Mouse (Mus musculus): ENCODE results near the gene Gsk3a. TPM values are rescaled to one million over a fixed set of nuclear protein-coding genes. Genes with fewer than 3 reads are reported as not detected.

Gsk3a gene
- polyA plus RNA-seq, 1 experiment = 77.3 TPM

GRCm38 (mm10) chr7:25195148-25195547 lies 42.5 kb downstream of the Gsk3a start:
- no peak overlapping the region for H3K27ac ChIP-seq (ENCODE audit: insufficient read depth, low read length)
- no peaks in the 10 kb centered on the region for H3K36me3 ChIP-seq (ENCODE audit: control insufficient read depth, insufficient read depth, low read length, poor library complexity, severe bottlenecking)
- H3K27me3 ChIP-seq (ENCODE audit: control insufficient read depth, insufficient read depth, low read length, poor library complexity, severe bottlenecking) = no peaks in the 10 kb centered on the region
- no peaks in the 10 kb centered on the region for H3K9me3 ChIP-seq (replicated peaks; ENCODE audit: control insufficient read depth, insufficient read depth, low read length, poor library complexity, severe bottlenecking)
- H3K4me3 ChIP-seq (ENCODE audit: low read depth, low read length) = no peak overlapping the region
- TF ChIP-seq CTCF (IDR thresholded peaks at IDR 0.05; ENCODE audit: low read depth, low read length) = no peak
- TF ChIP-seq EP300 (IDR thresholded peaks at IDR 0.05; ENCODE audit: insufficient read depth, low read depth, low read length) = no peak
- no peak for TF ChIP-seq POLR2A (IDR thresholded peaks at IDR 0.05; ENCODE audit: insufficient read depth, low read length)
- no peak overlapping the region for H3K9ac ChIP-seq (ENCODE audit: low read depth, poor library complexity, severe bottlenecking)
- peaks cover 6% of the 10 kb centered on the region for H3K4me1 ChIP-seq (ENCODE audit: control insufficient read depth, insufficient read depth, low read length)

GRCm38 (mm10) chr7:25192110-25192509 lies 45.5 kb downstream of the Gsk3a start:
- Histone ChIP-seq H3K36me3 (ENCODE audit: control insufficient read depth, insufficient read depth, low read length, poor library complexity, severe bottlenecking) (no peaks in the 10 kb centered on the region), H3K9me3 (replicated peaks; ENCODE audit: control insufficient read depth, insufficient read depth, low read length, poor library complexity, severe bottlenecking) (no peaks in the 10 kb centered on the region), H3K4me1 (ENCODE audit: control insufficient read depth, insufficient read depth, low read length) (peaks cover 4% of the 10 kb centered on the region), H3K9ac (ENCODE audit: low read depth, poor library complexity, severe bottlenecking) (peak overlapping the region; percentile 43; the same call in 1 of the 2 replicates), H3K4me3 (ENCODE audit: low read depth, low read length) (peak overlapping the region; percentile 78), H3K27ac (ENCODE audit: insufficient read depth, low read length) (peak overlapping the region; percentile 58), H3K27me3 (ENCODE audit: control insufficient read depth, insufficient read depth, low read length, poor library complexity, severe bottlenecking) (no peaks in the 10 kb centered on the region)
- peak; percentile 43 for TF ChIP-seq POLR2A (IDR thresholded peaks at IDR 0.05; ENCODE audit: insufficient read depth, low read length)
- no peak for TF ChIP-seq EP300 (IDR thresholded peaks at IDR 0.05; ENCODE audit: insufficient read depth, low read depth, low read length)

DNA sequence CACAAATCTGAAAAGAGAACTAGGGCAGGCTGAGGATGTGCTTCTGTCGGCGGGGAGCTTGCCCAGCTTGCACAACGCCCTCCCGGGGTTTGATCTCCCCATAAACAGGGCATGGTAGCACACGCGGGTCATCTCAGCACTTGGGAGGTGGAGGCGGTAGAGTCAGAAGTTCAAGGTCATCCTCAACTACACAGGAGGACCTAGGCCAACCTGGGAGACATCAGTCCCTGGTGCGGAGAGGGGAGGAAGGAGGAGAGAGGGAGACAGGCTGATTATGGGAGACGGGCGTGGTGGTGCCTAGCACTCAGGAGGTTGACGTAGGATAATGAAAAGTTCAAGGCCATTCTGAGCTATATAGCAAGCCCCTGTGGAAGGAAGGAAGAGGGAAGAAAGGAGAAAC lies 46.8 kb downstream of the Gsk3a start:
- peaks cover 4% of the 10 kb centered on the region for H3K4me1 ChIP-seq (ENCODE audit: control insufficient read depth, insufficient read depth, low read length)
- TF ChIP-seq EP300 (IDR thresholded peaks at IDR 0.05; ENCODE audit: insufficient read depth, low read depth, low read length) (no peak), POLR2A (IDR thresholded peaks at IDR 0.05; ENCODE audit: insufficient read depth, low read length) (no peak), CTCF (IDR thresholded peaks at IDR 0.05; ENCODE audit: low read depth, low read length) (no peak)
- no peaks in the 10 kb centered on the region for H3K36me3 ChIP-seq (ENCODE audit: control insufficient read depth, insufficient read depth, low read length, poor library complexity, severe bottlenecking)

DNA sequence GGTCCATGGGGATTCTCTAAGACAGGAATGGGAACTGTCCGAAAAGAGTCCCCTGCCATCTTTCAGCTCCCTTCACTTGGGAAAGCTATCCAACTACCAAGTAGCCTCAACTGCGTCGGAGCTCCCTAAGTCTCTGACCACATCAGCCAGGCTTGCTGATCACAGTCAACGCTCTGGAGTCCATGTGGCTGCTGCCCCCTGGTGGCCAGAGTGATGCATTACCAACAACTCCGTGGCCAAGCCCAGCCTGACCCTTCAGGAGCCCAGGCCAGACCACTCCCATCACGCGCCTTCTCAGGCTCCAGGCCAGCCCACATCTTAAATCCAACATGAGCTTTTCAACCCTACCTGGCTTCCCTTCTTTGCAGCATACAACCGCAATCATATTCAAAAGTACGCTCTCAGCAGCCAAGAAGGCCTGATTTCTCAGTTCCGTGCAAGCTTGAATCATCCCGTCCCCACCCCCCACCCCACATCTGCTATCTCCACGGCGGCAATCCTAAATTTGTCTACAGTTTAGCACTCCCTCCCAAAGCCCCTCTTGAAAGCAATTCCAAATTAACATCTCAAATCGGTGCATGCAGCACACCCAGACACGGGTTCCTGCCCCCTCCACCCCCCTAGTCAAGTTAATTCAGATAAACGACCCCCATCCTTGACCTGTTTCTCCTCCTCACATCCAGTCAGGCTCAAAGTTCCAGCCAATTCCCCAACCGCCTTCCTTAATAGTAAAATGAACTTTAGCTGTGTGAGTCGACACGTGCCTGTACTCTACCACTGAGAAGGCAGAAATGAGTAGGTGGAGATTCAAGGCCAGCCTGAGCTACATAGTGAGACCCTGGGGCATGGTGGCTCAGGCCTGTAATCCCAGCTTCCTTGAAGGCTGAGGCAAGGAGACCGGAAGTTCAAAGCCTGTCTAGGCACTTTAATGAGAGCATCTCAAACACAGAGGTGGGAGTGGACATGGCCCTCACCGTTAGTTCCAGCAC lies 49.7 kb downstream of the Gsk3a start:
- TF ChIP-seq EP300 (IDR thresholded peaks at IDR 0.05; ENCODE audit: insufficient read depth, low read depth, low read length) (peak; percentile 71), CTCF (IDR thresholded peaks at IDR 0.05; ENCODE audit: low read depth, low read length) (peak; percentile 98), POLR2A (IDR thresholded peaks at IDR 0.05; ENCODE audit: insufficient read depth, low read length) (peak; percentile 17)
- no peaks in the 10 kb centered on the region for H3K27me3 ChIP-seq (ENCODE audit: control insufficient read depth, insufficient read depth, low read length, poor library complexity, severe bottlenecking)
- no peaks in the 10 kb centered on the region for H3K9me3 ChIP-seq (replicated peaks; ENCODE audit: control insufficient read depth, insufficient read depth, low read length, poor library complexity, severe bottlenecking)
- peak overlapping the region; percentile 82 for H3K27ac ChIP-seq (ENCODE audit: insufficient read depth, low read length)
- H3K9ac ChIP-seq (ENCODE audit: low read depth, poor library complexity, severe bottlenecking) = peak overlapping the region; percentile 10; the same call in 1 of the 2 replicates
- H3K4me3 ChIP-seq (ENCODE audit: low read depth, low read length) = peak overlapping the region; percentile 8; the same call in 1 of the 2 replicates
- H3K36me3 ChIP-seq (ENCODE audit: control insufficient read depth, insufficient read depth, low read length, poor library complexity, severe bottlenecking) = no peaks in the 10 kb centered on the region
- peaks cover 4% of the 10 kb centered on the region for H3K4me1 ChIP-seq (ENCODE audit: control insufficient read depth, insufficient read depth, low read length)

More for the DNA sequence above, 46.8 kb downstream of the Gsk3a start:
- no peak overlapping the region for H3K4me3 ChIP-seq (ENCODE audit: low read depth, low read length)
- H3K27ac ChIP-seq (ENCODE audit: insufficient read depth, low read length) = no peak overlapping the region
- no peak overlapping the region for H3K9ac ChIP-seq (ENCODE audit: low read depth, poor library complexity, severe bottlenecking)
- H3K27me3 ChIP-seq (ENCODE audit: control insufficient read depth, insufficient read depth, low read length, poor library complexity, severe bottlenecking) = no peaks in the 10 kb centered on the region
- no peaks in the 10 kb centered on the region for H3K9me3 ChIP-seq (replicated peaks; ENCODE audit: control insufficient read depth, insufficient read depth, low read length, poor library complexity, severe bottlenecking)

- TF ChIP-seq CTCF (IDR thresholded peaks at IDR 0.05; ENCODE audit: low read depth, low read length) (no peak), POLR2A (IDR thresholded peaks at IDR 0.05; ENCODE audit: insufficient read depth, low read length) (no peak), EP300 (IDR thresholded peaks at IDR 0.05; ENCODE audit: insufficient read depth, low read depth, low read length) (no peak)
- no peak overlapping the region for H3K27ac ChIP-seq (ENCODE audit: insufficient read depth, low read length)
- H3K9ac ChIP-seq (ENCODE audit: low read depth, poor library complexity, severe bottlenecking) = no peak overlapping the region
- H3K4me1 ChIP-seq (ENCODE audit: control insufficient read depth, insufficient read depth, low read length) = peaks cover 4% of the 10 kb centered on the region
- no peaks in the 10 kb centered on the region for H3K9me3 ChIP-seq (replicated peaks; ENCODE audit: control insufficient read depth, insufficient read depth, low read length, poor library complexity, severe bottlenecking)
- no peak overlapping the region for H3K4me3 ChIP-seq (ENCODE audit: low read depth, low read length)
- H3K36me3 ChIP-seq (ENCODE audit: control insufficient read depth, insufficient read depth, low read length, poor library complexity, severe bottlenecking) = no peaks in the 10 kb centered on the region
- H3K27me3 ChIP-seq (ENCODE audit: control insufficient read depth, insufficient read depth, low read length, poor library complexity, severe bottlenecking) = peaks cover 4% of the 10 kb centered on the region
These were observed 53.6 kb downstream of the Gsk3a start for GRCm38 (mm10) chr7:25184091-25184490.

DNA sequence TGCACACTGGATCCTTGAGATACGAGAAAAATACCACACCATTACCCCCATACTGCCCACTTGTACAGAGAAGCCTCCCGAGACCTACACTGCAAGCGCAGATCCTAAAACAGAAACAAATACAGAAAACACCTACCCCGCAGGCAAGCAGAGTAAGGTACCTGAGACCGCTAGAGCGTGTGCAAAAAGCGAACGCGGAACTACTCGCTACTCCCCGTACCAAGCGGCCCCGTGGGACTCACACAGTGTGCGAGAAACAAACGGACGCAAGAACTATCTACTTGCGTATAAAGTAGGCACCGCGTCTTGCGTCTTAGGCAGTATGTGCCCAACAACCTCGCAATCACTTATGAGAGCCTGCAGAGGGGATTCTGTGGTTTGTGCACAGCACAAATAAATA lies 55.8 kb downstream of the Gsk3a start:
- H3K9ac ChIP-seq (ENCODE audit: low read depth, poor library complexity, severe bottlenecking) = 0 out of 2 replicates have a peak overlapping the region, but pooled peaks have one; percentile 20
- peak overlapping the region; percentile 7 for H3K4me3 ChIP-seq (ENCODE audit: low read depth, low read length)
- H3K4me1 ChIP-seq (ENCODE audit: control insufficient read depth, insufficient read depth, low read length) = peaks cover 3% of the 10 kb centered on the region
- no peak overlapping the region for H3K27ac ChIP-seq (ENCODE audit: insufficient read depth, low read length)
- peaks cover 19% of the 10 kb centered on the region for H3K27me3 ChIP-seq (ENCODE audit: control insufficient read depth, insufficient read depth, low read length, poor library complexity, severe bottlenecking)
- H3K9me3 ChIP-seq (replicated peaks; ENCODE audit: control insufficient read depth, insufficient read depth, low read length, poor library complexity, severe bottlenecking) = no peaks in the 10 kb centered on the region
- no peak for TF ChIP-seq EP300 (IDR thresholded peaks at IDR 0.05; ENCODE audit: insufficient read depth, low read depth, low read length)
- TF ChIP-seq CTCF (IDR thresholded peaks at IDR 0.05; ENCODE audit: low read depth, low read length) = no peak
- no peak for TF ChIP-seq POLR2A (IDR thresholded peaks at IDR 0.05; ENCODE audit: insufficient read depth, low read length)
- H3K36me3 ChIP-seq (ENCODE audit: control insufficient read depth, insufficient read depth, low read length, poor library complexity, severe bottlenecking) = no peaks in the 10 kb centered on the region
